Comparison of ENCODE assay signal across 12 mouse cellular contexts in the genomic region with DNA sequence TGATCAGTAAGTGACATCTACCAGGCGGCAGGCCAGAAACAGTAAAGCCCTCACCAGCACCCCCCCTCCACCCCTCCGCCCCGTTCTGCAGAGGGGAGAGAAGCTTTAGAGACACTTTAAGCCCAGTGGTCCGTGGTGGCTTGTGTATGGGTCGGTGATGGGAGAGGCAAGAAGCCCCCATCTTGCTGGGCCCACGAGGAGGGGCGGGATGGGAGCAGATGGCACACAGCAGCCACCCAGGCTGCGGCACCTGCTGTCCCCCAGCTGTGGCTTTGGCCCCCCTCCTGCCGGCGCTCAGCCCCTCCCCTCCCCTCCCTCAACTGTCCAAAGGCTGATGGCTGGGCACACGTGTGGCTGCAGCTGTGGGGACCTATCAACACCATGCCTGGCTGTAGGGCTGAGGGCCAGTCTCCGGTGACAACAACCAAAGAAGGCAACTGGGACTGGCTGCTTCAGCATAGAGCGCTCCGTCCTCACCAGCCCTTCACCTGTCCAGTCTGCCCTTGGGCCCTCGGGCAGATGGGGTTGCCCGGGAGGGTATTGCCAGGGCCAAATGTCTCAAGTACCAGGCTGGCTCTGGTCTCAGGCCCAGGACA. TPM values are rescaled to one million over a fixed set of nuclear protein-coding genes. Genes with fewer than 3 reads are reported as not detected.
A peak's percentile ranks its signal among the peaks of the same experiment; 100 is the strongest.
DNase-seq lines count a peak whose midpoint lies in the region; ATAC-seq lines count a peak whose summit lies in the region.
"Had no signal": no experiment of that assay in that cellular context is flagged by ENCODE, and none has a peak within 500 bp of the region (broad histone marks: within the 10 kb centered on the region; RNA-seq: fewer than 3 reads in every experiment).

No protein-coding gene starts in this region.

- WGBS in midbrain, embryonic 11.5 days = 78% methylated on average over 16 of the region's 16 CpGs
- WGBS in midbrain, embryonic 15.5 days = 59% methylated on average over 16 of the region's 16 CpGs
- 56% methylated on average over 15 of the region's 16 CpGs for WGBS in hindbrain, embryonic 16.5 days

- no peak overlapping the region for H3K27ac ChIP-seq in midbrain, embryonic 11.5 days (ENCODE audit: low read depth, low read length)
- no peak overlapping the region for H3K27ac ChIP-seq in midbrain, embryonic 15.5 days
- no peak overlapping the region for H3K27ac ChIP-seq in hindbrain, embryonic 16.5 days (ENCODE audit: low read depth, low read length)
- H3K27ac ChIP-seq: embryonic facial prominence, embryonic 13.5 days; heart, embryonic 13.5 days; liver, embryonic 14.5 days had no signal

- no peak overlapping the region for H3K9ac ChIP-seq in midbrain, embryonic 11.5 days (ENCODE audit: low read length)
- H3K9ac ChIP-seq in midbrain, embryonic 15.5 days = no peak overlapping the region
- no peak overlapping the region for H3K9ac ChIP-seq in hindbrain, embryonic 16.5 days (ENCODE audit: low read depth, low read length)
- H3K9ac ChIP-seq: embryonic facial prominence, embryonic 13.5 days; heart, embryonic 13.5 days; liver, embryonic 14.5 days had no signal

- no peaks in the 10 kb centered on the region for H3K9me3 ChIP-seq in midbrain, embryonic 11.5 days (ENCODE audit: control insufficient read depth, low read length)
- no peaks in the 10 kb centered on the region for H3K9me3 ChIP-seq in midbrain, embryonic 15.5 days
- H3K9me3 ChIP-seq in hindbrain, embryonic 16.5 days (ENCODE audit: control insufficient read depth, low read length) = no peaks in the 10 kb centered on the region
- H3K9me3 ChIP-seq: embryonic facial prominence, embryonic 13.5 days; heart, embryonic 13.5 days had no signal

- DNase-seq in midbrain, embryonic 11.5 days (ENCODE audit: low spot score, missing footprints) = no peak
- DNase-seq in gastrocnemius, adult 8-10 months (ENCODE audit: low spot score in 2 of 2) = peak; percentile 67 to 87
- DNase-seq in skeletal muscle tissue, adult 2 months (ENCODE audit: low read depth, low spot score) = peak; percentile 98
- DNase-seq in embryo, embryonic 9.5 days (ENCODE audit: extremely low spot score) = no peak
- DNase-seq: thymus, adult 2 months had no signal

- H3K4me2 ChIP-seq in midbrain, embryonic 11.5 days = no peak overlapping the region
- H3K4me2 ChIP-seq in midbrain, embryonic 15.5 days = no peak overlapping the region
- no peak overlapping the region for H3K4me2 ChIP-seq in hindbrain, embryonic 16.5 days (ENCODE audit: low read length)
- H3K4me2 ChIP-seq: embryonic facial prominence, embryonic 13.5 days; heart, embryonic 13.5 days had no signal

- H3K36me3 ChIP-seq in midbrain, embryonic 11.5 days (ENCODE audit: control insufficient read depth, insufficient read depth, low read length) = no peaks in the 10 kb centered on the region
- H3K36me3 ChIP-seq in midbrain, embryonic 15.5 days (replicated peaks) = peaks cover 11% of the 10 kb centered on the region; the same call in 1 of the 2 replicates
- H3K36me3 ChIP-seq in hindbrain, embryonic 16.5 days (ENCODE audit: control insufficient read depth, insufficient read depth, low read length) = peaks cover 9% of the 10 kb centered on the region; the same call in 1 of the 2 replicates
- H3K36me3 ChIP-seq: embryonic facial prominence, embryonic 13.5 days had no signal

- no peaks in the 10 kb centered on the region; the same call in 1 of the 2 replicates for H3K4me1 ChIP-seq in midbrain, embryonic 11.5 days (ENCODE audit: control insufficient read depth, insufficient read depth, low read length)
- H3K4me1 ChIP-seq in midbrain, embryonic 15.5 days = peaks cover 11% of the 10 kb centered on the region; the same call in 1 of the 2 replicates
- peaks cover 13% of the 10 kb centered on the region for H3K4me1 ChIP-seq in hindbrain, embryonic 16.5 days (ENCODE audit: control insufficient read depth, insufficient read depth, low read depth, low read length)

- peak; percentile 58 for ATAC-seq in midbrain, embryonic 11.5 days (ENCODE audit: low FRiP score)
- no peak for ATAC-seq in midbrain, embryonic 15.5 days (replicated peaks)
- peak; percentile 49 for ATAC-seq in hindbrain, embryonic 16.5 days
- no peak for ATAC-seq in megakaryocyte-erythroid progenitor cell, adult 5-6 weeks (replicated peaks; ENCODE audit: low FRiP score, low TSS enrichment, poor library complexity, severe bottlenecking)

- no peaks in the 10 kb centered on the region for H3K27me3 ChIP-seq in midbrain, embryonic 11.5 days (ENCODE audit: control insufficient read depth, insufficient read depth, low read length)
- no peaks in the 10 kb centered on the region for H3K27me3 ChIP-seq in midbrain, embryonic 15.5 days (replicated peaks)
- H3K27me3 ChIP-seq in hindbrain, embryonic 16.5 days (replicated peaks; ENCODE audit: control insufficient read depth, insufficient read depth, low read length) = no peaks in the 10 kb centered on the region
- H3K27me3 ChIP-seq: embryonic facial prominence, embryonic 13.5 days had no signal

- no peak overlapping the region for H3K4me3 ChIP-seq in midbrain, embryonic 11.5 days (ENCODE audit: low read depth, low read length)
- H3K4me3 ChIP-seq in midbrain, embryonic 15.5 days = no peak overlapping the region
- H3K4me3 ChIP-seq in hindbrain, embryonic 16.5 days (ENCODE audit: low read length) = no peak overlapping the region
- H3K4me3 ChIP-seq: embryonic facial prominence, embryonic 13.5 days; heart, embryonic 13.5 days had no signal

RNA-seq across cellular contexts. Expression of a gene that starts 28.9 kb away (rescaled TPM):
- polyA plus RNA-seq in midbrain, embryonic 11.5 days (2014; fragmentation: Nextera tagmentation; extraction: Ambion mirVana) = not detected in 2 replicates
- not detected in 2 replicates for polyA plus RNA-seq in midbrain, embryonic 15.5 days (2015; fragmentation: Nextera tagmentation; extraction: Ambion mirVana)
- total RNA-seq in gastrocnemius, adult 8-10 months (2022) = under 1 TPM in 1 of 4 experiments, not detected in 3; 0.27 TPM
- not detected in 2 replicates for polyA plus RNA-seq in hindbrain, embryonic 16.5 days (2015; fragmentation: Nextera tagmentation; extraction: Ambion mirVana)
- total RNA-seq in megakaryocyte-erythroid progenitor cell, adult 5-6 weeks (2014; fragmentation: Nextera tagmentation) = not detected in 2 replicates
- not detected in 2 replicates for total RNA-seq in megakaryocyte-erythroid progenitor cell, adult 5-6 weeks (2017)
- total RNA-seq: monocyte, adult 5-6 weeks had no signal
- polyA plus RNA-seq: embryonic facial prominence, embryonic 13.5 days; heart, embryonic 13.5 days; liver, embryonic 14.5 days had no signal

RNA-seq across cellular contexts. Expression of a gene that starts 40.0 kb away (rescaled TPM):
- polyA plus RNA-seq in midbrain, embryonic 11.5 days (2014; fragmentation: Nextera tagmentation; extraction: Ambion mirVana) = 43.0 and 43.7 TPM in 2 replicates
- polyA plus RNA-seq in midbrain, embryonic 15.5 days (2015; fragmentation: Nextera tagmentation; extraction: Ambion mirVana) = 120 and 126 TPM in 2 replicates
- 10 to 100 TPM; 38.7 to 49.7 (median 44.0) TPM for total RNA-seq in gastrocnemius, adult 8-10 months (2022)
- 109 and 110 TPM in 2 replicates for polyA plus RNA-seq in hindbrain, embryonic 16.5 days (2015; fragmentation: Nextera tagmentation; extraction: Ambion mirVana)
- total RNA-seq in megakaryocyte-erythroid progenitor cell, adult 5-6 weeks (2014; fragmentation: Nextera tagmentation) = 24.4 and 27.7 TPM in 2 replicates
- 10.2 and 19.6 TPM in 2 replicates for total RNA-seq in megakaryocyte-erythroid progenitor cell, adult 5-6 weeks (2017)

RNA-seq across cellular contexts. Expression of a gene that starts 40.2 kb away (rescaled TPM):
- polyA plus RNA-seq in midbrain, embryonic 11.5 days (2014; fragmentation: Nextera tagmentation; extraction: Ambion mirVana) = 6.0 and 6.4 TPM in 2 replicates
- polyA plus RNA-seq in midbrain, embryonic 15.5 days (2015; fragmentation: Nextera tagmentation; extraction: Ambion mirVana) = 7.2 and 9.0 TPM in 2 replicates
- total RNA-seq in gastrocnemius, adult 8-10 months (2022) = under 1 TPM; 0.92 to 0.96 (median 0.93) TPM
- 8.7 TPM in 2 replicates for polyA plus RNA-seq in hindbrain, embryonic 16.5 days (2015; fragmentation: Nextera tagmentation; extraction: Ambion mirVana)
- total RNA-seq in megakaryocyte-erythroid progenitor cell, adult 5-6 weeks (2014; fragmentation: Nextera tagmentation) = 21.7 and 31.5 TPM in 2 replicates
- total RNA-seq in megakaryocyte-erythroid progenitor cell, adult 5-6 weeks (2017) = 3.8 and 8.2 TPM in 2 replicates

RNA-seq across cellular contexts. Expression of a gene that starts 47.5 kb away (rescaled TPM):
- polyA plus RNA-seq in midbrain, embryonic 11.5 days (2014; fragmentation: Nextera tagmentation; extraction: Ambion mirVana) = 6.1 and 6.4 TPM in 2 replicates
- polyA plus RNA-seq in midbrain, embryonic 15.5 days (2015; fragmentation: Nextera tagmentation; extraction: Ambion mirVana) = 20.2 and 21.4 TPM in 2 replicates
- 10 to 100 TPM; 12.3 to 22.0 (median 17.2) TPM for total RNA-seq in gastrocnemius, adult 8-10 months (2022)
- 12.6 and 18.3 TPM in 2 replicates for polyA plus RNA-seq in hindbrain, embryonic 16.5 days (2015; fragmentation: Nextera tagmentation; extraction: Ambion mirVana)
- total RNA-seq in megakaryocyte-erythroid progenitor cell, adult 5-6 weeks (2014; fragmentation: Nextera tagmentation) = 78.3 and 79.6 TPM in 2 replicates
- 7.8 and 15.4 TPM in 2 replicates for total RNA-seq in megakaryocyte-erythroid progenitor cell, adult 5-6 weeks (2017)

Comparison
In these comparisons a context has a peak if more than half of its experiments do, and no peak if none do; other contexts are left out.
1. ATAC-seq: peak in midbrain, embryonic 11.5 days (single experiment) and hindbrain, embryonic 16.5 days (single experiment); none in midbrain, embryonic 15.5 days (single experiment) and megakaryocyte-erythroid progenitor cell, adult 5-6 weeks (single experiment).
2. DNase-seq: peak in gastrocnemius, adult 8-10 months (2 of 2) and skeletal muscle tissue, adult 2 months (single experiment); none in midbrain, embryonic 11.5 days (single experiment) and embryo, embryonic 9.5 days (single experiment).